Mouse (Mus musculus): Measurements from ENCODE around the gene 0610012G03Rik. TPM values are rescaled to one million over a fixed set of nuclear protein-coding genes. Genes with fewer than 3 reads are reported as not detected.

The 0610012G03Rik gene
- polyA plus RNA-seq, 1 experiment: 15.6 TPM

DNA sequence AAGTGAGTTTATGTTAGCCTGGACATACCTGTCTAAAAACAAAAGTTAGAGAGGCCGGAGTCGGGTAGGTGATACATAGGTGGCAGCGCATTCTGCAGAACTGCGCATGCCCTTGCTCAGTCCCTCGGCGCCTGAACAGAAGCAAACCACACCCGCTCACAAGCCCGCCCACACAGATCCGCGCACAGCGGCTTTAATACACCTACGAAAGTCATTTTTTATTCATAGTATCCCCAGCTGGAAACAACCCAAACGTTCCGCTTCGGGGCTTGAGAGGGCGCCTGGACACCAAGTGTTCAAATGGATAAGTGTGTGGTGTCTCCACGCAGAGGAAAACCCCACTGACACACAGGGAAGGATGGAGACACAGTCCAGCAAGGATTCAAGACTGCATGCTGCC lies 17.0 kb downstream of the 0610012G03Rik start:
- Histone ChIP-seq H3K4me1 (ENCODE audit: control insufficient read depth, insufficient read depth, low read length) (peaks cover 2% of the 10 kb centered on the region), H3K27me3 (ENCODE audit: control insufficient read depth, insufficient read depth, low read length, poor library complexity, severe bottlenecking) (peaks cover 3% of the 10 kb centered on the region; the same call in 1 of the 2 replicates), H3K9ac (ENCODE audit: low read depth, poor library complexity, severe bottlenecking) (no peak overlapping the region), H3K27ac (ENCODE audit: insufficient read depth, low read length) (no peak overlapping the region), H3K4me3 (ENCODE audit: low read depth, low read length) (peak overlapping the region; percentile 12), H3K9me3 (replicated peaks; ENCODE audit: control insufficient read depth, insufficient read depth, low read length, poor library complexity, severe bottlenecking) (no peaks in the 10 kb centered on the region), H3K36me3 (ENCODE audit: control insufficient read depth, insufficient read depth, low read length, poor library complexity, severe bottlenecking) (no peaks in the 10 kb centered on the region)
- TF ChIP-seq POLR2A (IDR thresholded peaks at IDR 0.05; ENCODE audit: insufficient read depth, low read length): no peak
- no peak for TF ChIP-seq EP300 (IDR thresholded peaks at IDR 0.05; ENCODE audit: insufficient read depth, low read depth, low read length)
- no peak for TF ChIP-seq CTCF (IDR thresholded peaks at IDR 0.05; ENCODE audit: low read depth, low read length)

DNA sequence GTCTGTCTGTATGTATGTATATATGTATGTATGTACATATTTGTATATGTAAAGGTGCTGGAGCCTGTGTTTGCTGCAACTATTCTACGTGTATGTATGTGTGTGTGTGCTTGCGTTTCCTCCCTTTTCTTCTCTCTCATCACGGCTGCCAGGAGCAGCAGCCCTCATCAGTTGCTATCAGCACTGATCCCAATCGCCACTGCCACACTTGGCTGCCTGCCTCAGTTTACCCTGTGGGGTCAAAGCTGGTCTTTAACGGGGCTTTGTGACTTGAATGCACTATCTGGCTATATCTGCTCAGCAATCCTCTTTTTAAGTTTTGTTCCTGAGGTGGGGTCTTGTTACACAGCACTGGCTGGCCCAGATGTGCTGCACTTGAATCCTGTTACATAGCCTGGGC lies 20.9 kb downstream of the 0610012G03Rik start:
- H3K9ac ChIP-seq (ENCODE audit: low read depth, poor library complexity, severe bottlenecking): no peak overlapping the region
- no peaks in the 10 kb centered on the region for H3K27me3 ChIP-seq (ENCODE audit: control insufficient read depth, insufficient read depth, low read length, poor library complexity, severe bottlenecking)
- H3K4me1 ChIP-seq (ENCODE audit: control insufficient read depth, insufficient read depth, low read length): no peaks in the 10 kb centered on the region
- H3K9me3 ChIP-seq (replicated peaks; ENCODE audit: control insufficient read depth, insufficient read depth, low read length, poor library complexity, severe bottlenecking): no peaks in the 10 kb centered on the region
- H3K36me3 ChIP-seq (ENCODE audit: control insufficient read depth, insufficient read depth, low read length, poor library complexity, severe bottlenecking): no peaks in the 10 kb centered on the region
- H3K4me3 ChIP-seq (ENCODE audit: low read depth, low read length): no peak overlapping the region
- TF ChIP-seq CTCF (IDR thresholded peaks at IDR 0.05; ENCODE audit: low read depth, low read length) (no peak), EP300 (IDR thresholded peaks at IDR 0.05; ENCODE audit: insufficient read depth, low read depth, low read length) (no peak), POLR2A (IDR thresholded peaks at IDR 0.05; ENCODE audit: insufficient read depth, low read length) (no peak)
- no peak overlapping the region for H3K27ac ChIP-seq (ENCODE audit: insufficient read depth, low read length)

DNA sequence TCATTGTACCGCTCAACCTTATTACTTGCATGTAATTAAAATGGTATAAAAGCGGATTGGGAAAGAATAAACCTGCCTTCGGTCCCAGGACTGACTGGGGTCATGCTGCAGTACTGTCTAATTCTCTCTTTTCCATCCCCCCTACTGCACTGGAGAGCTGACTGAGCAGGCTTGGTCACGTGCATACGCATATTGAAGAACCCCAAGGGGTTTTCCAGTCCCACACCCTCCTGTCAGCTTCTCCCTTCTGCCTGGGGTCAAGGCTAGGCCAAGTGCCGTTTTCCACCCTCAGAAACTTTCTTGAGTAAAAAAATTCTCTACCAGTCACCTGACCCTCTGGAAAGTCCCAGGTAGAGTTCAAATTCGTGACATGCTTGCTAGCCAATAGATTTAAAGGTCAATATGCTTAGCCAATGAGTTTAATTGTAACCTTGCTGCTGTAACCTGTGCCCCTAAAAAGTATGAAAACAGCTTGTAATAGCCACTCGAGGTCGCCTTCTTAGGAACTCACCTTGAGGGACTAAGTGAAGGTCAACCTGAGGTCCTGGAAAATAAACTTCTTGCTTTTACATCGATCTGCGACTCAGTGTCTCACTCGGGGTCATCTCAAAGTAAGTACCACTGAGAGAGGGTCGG lies 21.6 kb downstream of the 0610012G03Rik start:
- H3K27ac ChIP-seq (ENCODE audit: insufficient read depth, low read length): no peak overlapping the region
- H3K36me3 ChIP-seq (ENCODE audit: control insufficient read depth, insufficient read depth, low read length, poor library complexity, severe bottlenecking): no peaks in the 10 kb centered on the region
- H3K27me3 ChIP-seq (ENCODE audit: control insufficient read depth, insufficient read depth, low read length, poor library complexity, severe bottlenecking): no peaks in the 10 kb centered on the region
- H3K9me3 ChIP-seq (replicated peaks; ENCODE audit: control insufficient read depth, insufficient read depth, low read length, poor library complexity, severe bottlenecking): no peaks in the 10 kb centered on the region
- no peak overlapping the region for H3K4me3 ChIP-seq (ENCODE audit: low read depth, low read length)
- TF ChIP-seq CTCF (IDR thresholded peaks at IDR 0.05; ENCODE audit: low read depth, low read length): no peak
- peak; percentile 63 for TF ChIP-seq EP300 (IDR thresholded peaks at IDR 0.05; ENCODE audit: insufficient read depth, low read depth, low read length)
- H3K4me1 ChIP-seq (ENCODE audit: control insufficient read depth, insufficient read depth, low read length): no peaks in the 10 kb centered on the region
- H3K9ac ChIP-seq (ENCODE audit: low read depth, poor library complexity, severe bottlenecking): no peak overlapping the region

DNA sequence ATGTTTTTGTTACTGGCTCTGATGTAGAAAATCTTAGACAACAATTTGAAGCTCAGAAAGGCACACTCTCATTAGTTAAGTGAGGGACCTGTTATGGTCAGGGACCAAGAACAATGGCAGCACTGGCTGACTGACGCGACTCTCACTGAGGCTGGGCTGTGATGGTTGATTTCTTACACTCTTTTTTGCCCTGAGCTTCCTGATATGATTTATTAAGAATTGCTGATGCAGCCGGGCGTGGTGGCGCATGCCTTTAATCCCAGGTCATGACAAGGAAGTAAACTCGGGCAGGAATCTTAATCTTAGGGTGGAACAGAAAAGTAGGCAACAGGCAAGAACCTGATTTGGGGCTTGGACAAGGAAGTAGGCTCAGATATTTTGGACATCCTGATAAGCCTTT lies 22.2 kb downstream of the 0610012G03Rik start:
- Histone ChIP-seq H3K36me3 (ENCODE audit: control insufficient read depth, insufficient read depth, low read length, poor library complexity, severe bottlenecking) (no peaks in the 10 kb centered on the region), H3K4me3 (ENCODE audit: low read depth, low read length) (no peak overlapping the region), H3K9me3 (replicated peaks; ENCODE audit: control insufficient read depth, insufficient read depth, low read length, poor library complexity, severe bottlenecking) (no peaks in the 10 kb centered on the region), H3K27me3 (ENCODE audit: control insufficient read depth, insufficient read depth, low read length, poor library complexity, severe bottlenecking) (no peaks in the 10 kb centered on the region), H3K9ac (ENCODE audit: low read depth, poor library complexity, severe bottlenecking) (no peak overlapping the region), H3K27ac (ENCODE audit: insufficient read depth, low read length) (no peak overlapping the region), H3K4me1 (ENCODE audit: control insufficient read depth, insufficient read depth, low read length) (no peaks in the 10 kb centered on the region)
- no peak for TF ChIP-seq POLR2A (IDR thresholded peaks at IDR 0.05; ENCODE audit: insufficient read depth, low read length)
- TF ChIP-seq CTCF (IDR thresholded peaks at IDR 0.05; ENCODE audit: low read depth, low read length): no peak
- no peak for TF ChIP-seq EP300 (IDR thresholded peaks at IDR 0.05; ENCODE audit: insufficient read depth, low read depth, low read length)

DNA sequence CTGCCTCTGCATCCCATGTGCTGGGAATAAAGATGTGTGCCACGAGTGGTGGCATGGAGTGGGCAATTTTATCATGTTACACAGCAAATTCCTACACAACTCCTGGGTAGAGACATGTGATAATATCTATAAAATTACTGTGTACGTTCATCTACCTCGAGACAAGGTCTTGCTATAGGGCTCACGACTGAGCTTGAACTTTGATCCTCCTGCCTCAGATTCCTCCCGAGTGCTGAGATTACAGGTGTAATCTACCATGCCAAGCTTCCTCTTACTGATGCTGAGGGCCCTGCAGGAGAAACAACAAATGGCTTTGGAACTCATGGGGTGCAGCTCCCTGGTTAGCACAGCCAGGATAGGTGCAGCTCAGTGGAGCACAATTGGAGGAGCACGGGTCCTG lies 23.9 kb downstream of the 0610012G03Rik start:
- H3K4me1 ChIP-seq (ENCODE audit: control insufficient read depth, insufficient read depth, low read length): no peaks in the 10 kb centered on the region
- no peak overlapping the region for H3K9ac ChIP-seq (ENCODE audit: low read depth, poor library complexity, severe bottlenecking)
- no peak overlapping the region for H3K27ac ChIP-seq (ENCODE audit: insufficient read depth, low read length)
- TF ChIP-seq POLR2A (IDR thresholded peaks at IDR 0.05; ENCODE audit: insufficient read depth, low read length) (no peak), EP300 (IDR thresholded peaks at IDR 0.05; ENCODE audit: insufficient read depth, low read depth, low read length) (no peak), CTCF (IDR thresholded peaks at IDR 0.05; ENCODE audit: low read depth, low read length) (no peak)
- no peaks in the 10 kb centered on the region for H3K36me3 ChIP-seq (ENCODE audit: control insufficient read depth, insufficient read depth, low read length, poor library complexity, severe bottlenecking)
- H3K4me3 ChIP-seq (ENCODE audit: low read depth, low read length): no peak overlapping the region
- H3K9me3 ChIP-seq (replicated peaks; ENCODE audit: control insufficient read depth, insufficient read depth, low read length, poor library complexity, severe bottlenecking): no peaks in the 10 kb centered on the region
- no peaks in the 10 kb centered on the region for H3K27me3 ChIP-seq (ENCODE audit: control insufficient read depth, insufficient read depth, low read length, poor library complexity, severe bottlenecking)

DNA sequence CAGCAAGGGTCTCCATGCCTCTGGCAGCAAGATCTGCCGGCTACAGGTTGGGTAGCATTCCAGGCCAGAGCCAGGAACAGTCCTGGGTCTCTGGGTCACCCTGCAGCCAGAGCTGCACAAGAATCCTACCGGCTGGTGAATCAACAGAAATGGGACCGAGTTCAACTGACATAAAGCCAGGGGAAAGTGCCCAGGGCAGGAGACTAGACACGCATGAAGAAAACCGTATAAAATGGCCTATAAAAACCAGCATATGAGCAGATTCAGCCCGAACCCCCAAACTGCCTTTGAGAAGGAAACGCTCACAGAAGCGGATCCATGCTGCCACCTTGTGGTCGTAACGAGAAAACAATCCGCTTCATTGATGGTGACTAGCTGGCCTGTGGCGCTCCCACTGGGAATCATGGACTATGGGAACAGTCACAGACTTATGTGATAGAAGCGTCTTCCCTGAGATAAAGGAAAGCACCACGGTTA lies 30.0 kb downstream of the 0610012G03Rik start:
- Histone ChIP-seq H3K27me3 (ENCODE audit: control insufficient read depth, insufficient read depth, low read length, poor library complexity, severe bottlenecking) (no peaks in the 10 kb centered on the region), H3K27ac (ENCODE audit: insufficient read depth, low read length) (no peak overlapping the region), H3K4me3 (ENCODE audit: low read depth, low read length) (no peak overlapping the region), H3K9me3 (replicated peaks; ENCODE audit: control insufficient read depth, insufficient read depth, low read length, poor library complexity, severe bottlenecking) (no peaks in the 10 kb centered on the region), H3K36me3 (ENCODE audit: control insufficient read depth, insufficient read depth, low read length, poor library complexity, severe bottlenecking) (no peaks in the 10 kb centered on the region), H3K9ac (ENCODE audit: low read depth, poor library complexity, severe bottlenecking) (no peak overlapping the region), H3K4me1 (ENCODE audit: control insufficient read depth, insufficient read depth, low read length) (no peaks in the 10 kb centered on the region)
- TF ChIP-seq CTCF (IDR thresholded peaks at IDR 0.05; ENCODE audit: low read depth, low read length) (peak; percentile 93), POLR2A (IDR thresholded peaks at IDR 0.05; ENCODE audit: insufficient read depth, low read length) (no peak)

Measured in ES-Bruce4 (cell line).